Mouse (Mus musculus): ENCODE measurements around the gene Zkscan16. TPM values are rescaled to one million over a fixed set of nuclear protein-coding genes. Genes with fewer than 3 reads are reported as not detected.
A peak's percentile ranks its signal among the peaks of the same experiment; 100 is the strongest.

Gene Zkscan16
- polyA plus RNA-seq, 1 experiment from 2014 or later: 0.84 TPM

GRCm38 (mm10) chr4:58934746-58935476, 8.5 kb upstream of the Zkscan16 start:
- Histone ChIP-seq H3K4me2 (ENCODE audit: low read depth, low read length) (0 out of 2 replicates have a peak overlapping the region, but pooled peaks have one; percentile 23), H3K27ac (ENCODE audit: low read length) (no peak overlapping the region), H3K9me3 (replicated peaks; ENCODE audit: control insufficient read depth, low read length) (no peaks in the 10 kb centered on the region), H3K27me3 (ENCODE audit: control insufficient read depth, insufficient read depth, low read length) (no peaks in the 10 kb centered on the region), H3K9ac (ENCODE audit: low read length) (no peak overlapping the region), H3K4me1 (ENCODE audit: control insufficient read depth, insufficient read depth, low read length) (no peaks in the 10 kb centered on the region), H3K36me3 (ENCODE audit: control insufficient read depth, insufficient read depth, low read length) (no peaks in the 10 kb centered on the region), H3K4me3 (replicated peaks; ENCODE audit: low read length) (no peak overlapping the region)
- 27% methylated on average over 15 of the region's 15 CpGs for WGBS
- peak; percentile 76 for ATAC-seq (ENCODE audit: insufficient read depth, low FRiP score)

- Histone ChIP-seq H3K4me1 (ENCODE audit: control insufficient read depth, insufficient read depth, low read length) (no peaks in the 10 kb centered on the region), H3K9me3 (replicated peaks; ENCODE audit: control insufficient read depth, low read length) (no peaks in the 10 kb centered on the region), H3K4me2 (ENCODE audit: low read depth, low read length) (no peak overlapping the region), H3K4me3 (replicated peaks; ENCODE audit: low read length) (no peak overlapping the region), H3K9ac (ENCODE audit: low read length) (no peak overlapping the region), H3K27ac (ENCODE audit: low read length) (no peak overlapping the region), H3K27me3 (ENCODE audit: control insufficient read depth, insufficient read depth, low read length) (no peaks in the 10 kb centered on the region), H3K36me3 (ENCODE audit: control insufficient read depth, insufficient read depth, low read length) (no peaks in the 10 kb centered on the region)
- 60% methylated on average over 3 of the region's 3 CpGs for WGBS
- no peak for ATAC-seq (ENCODE audit: insufficient read depth, low FRiP score)
These were observed 7.6 kb upstream of the Zkscan16 start for GRCm38 (mm10) chr4:58935846-58936245.

GRCm38 (mm10) chr4:58941638-58942037, 1.8 kb upstream of the Zkscan16 start:
- Histone ChIP-seq H3K27me3 (ENCODE audit: control insufficient read depth, insufficient read depth, low read length) (no peaks in the 10 kb centered on the region), H3K36me3 (ENCODE audit: control insufficient read depth, insufficient read depth, low read length) (no peaks in the 10 kb centered on the region), H3K4me1 (ENCODE audit: control insufficient read depth, insufficient read depth, low read length) (no peaks in the 10 kb centered on the region; the same call in 1 of the 2 replicates), H3K4me3 (replicated peaks; ENCODE audit: low read length) (no peak overlapping the region), H3K27ac (ENCODE audit: low read length) (no peak overlapping the region), H3K4me2 (ENCODE audit: low read depth, low read length) (no peak overlapping the region), H3K9me3 (replicated peaks; ENCODE audit: control insufficient read depth, low read length) (no peaks in the 10 kb centered on the region), H3K9ac (ENCODE audit: low read length) (no peak overlapping the region)
- ATAC-seq (ENCODE audit: insufficient read depth, low FRiP score): no peak

- Histone ChIP-seq H3K27ac (ENCODE audit: low read length) (no peak overlapping the region), H3K4me2 (ENCODE audit: low read depth, low read length) (peak overlapping the region; percentile 88), H3K4me1 (ENCODE audit: control insufficient read depth, insufficient read depth, low read length) (no peaks in the 10 kb centered on the region; the same call in 1 of the 2 replicates), H3K36me3 (ENCODE audit: control insufficient read depth, insufficient read depth, low read length) (no peaks in the 10 kb centered on the region), H3K27me3 (ENCODE audit: control insufficient read depth, insufficient read depth, low read length) (no peaks in the 10 kb centered on the region), H3K4me3 (replicated peaks; ENCODE audit: low read length) (peak overlapping the region; percentile 77), H3K9me3 (replicated peaks; ENCODE audit: control insufficient read depth, low read length) (no peaks in the 10 kb centered on the region), H3K9ac (ENCODE audit: low read length) (peak overlapping the region; percentile 77)
- 75% methylated on average over 4 of the region's 4 CpGs for WGBS
- no peak for ATAC-seq (ENCODE audit: insufficient read depth, low FRiP score)
These were observed 486 bp upstream of the Zkscan16 start for GRCm38 (mm10) chr4:58942942-58943341.

- Histone ChIP-seq H3K4me2 (ENCODE audit: low read depth, low read length) (peak overlapping the region; percentile 88), H3K9me3 (replicated peaks; ENCODE audit: control insufficient read depth, low read length) (no peaks in the 10 kb centered on the region), H3K9ac (ENCODE audit: low read length) (peak overlapping the region; percentile 77), H3K27me3 (ENCODE audit: control insufficient read depth, insufficient read depth, low read length) (no peaks in the 10 kb centered on the region), H3K4me1 (ENCODE audit: control insufficient read depth, insufficient read depth, low read length) (no peaks in the 10 kb centered on the region; the same call in 1 of the 2 replicates), H3K4me3 (replicated peaks; ENCODE audit: low read length) (peak overlapping the region; percentile 77), H3K36me3 (ENCODE audit: control insufficient read depth, insufficient read depth, low read length) (no peaks in the 10 kb centered on the region), H3K27ac (ENCODE audit: low read length) (no peak overlapping the region)
- 14% methylated on average over 6 of the region's 6 CpGs for WGBS
- no peak for ATAC-seq (ENCODE audit: insufficient read depth, low FRiP score)
These were observed 752 bp downstream of the Zkscan16 start for GRCm38 (mm10) chr4:58944206-58944553.

- no peak overlapping the region for H3K4me2 ChIP-seq (ENCODE audit: low read depth, low read length)
- no peaks in the 10 kb centered on the region for H3K27me3 ChIP-seq (ENCODE audit: control insufficient read depth, insufficient read depth, low read length)
- no peaks in the 10 kb centered on the region; the same call in 1 of the 2 replicates for H3K4me1 ChIP-seq (ENCODE audit: control insufficient read depth, insufficient read depth, low read length)
- no peaks in the 10 kb centered on the region for H3K36me3 ChIP-seq (ENCODE audit: control insufficient read depth, insufficient read depth, low read length)
- 64% methylated on average over 5 of the region's 5 CpGs for whole genome bisulfite sequencing
- no peak for ATAC-seq (ENCODE audit: insufficient read depth, low FRiP score)
- no peak overlapping the region for H3K9ac ChIP-seq (ENCODE audit: low read length)
- no peaks in the 10 kb centered on the region for H3K9me3 ChIP-seq (replicated peaks; ENCODE audit: control insufficient read depth, low read length)
- no peak overlapping the region for H3K27ac ChIP-seq (ENCODE audit: low read length)
- no peak overlapping the region for H3K4me3 ChIP-seq (replicated peaks; ENCODE audit: low read length)
These were observed 1.3 kb downstream of the Zkscan16 start for GRCm38 (mm10) chr4:58944695-58945094.

GRCm38 (mm10) chr4:58948391-58948790, 5.0 kb downstream of the Zkscan16 start:
- 79% methylated on average over 4 of the region's 4 CpGs for WGBS

GRCm38 (mm10) chr4:58952630-58953029, 9.2 kb downstream of the Zkscan16 start:
- Histone ChIP-seq H3K27ac (ENCODE audit: low read length) (no peak overlapping the region), H3K36me3 (ENCODE audit: control insufficient read depth, insufficient read depth, low read length) (no peaks in the 10 kb centered on the region), H3K4me3 (replicated peaks; ENCODE audit: low read length) (no peak overlapping the region), H3K9me3 (replicated peaks; ENCODE audit: control insufficient read depth, low read length) (no peaks in the 10 kb centered on the region), H3K4me1 (ENCODE audit: control insufficient read depth, insufficient read depth, low read length) (no peaks in the 10 kb centered on the region), H3K9ac (ENCODE audit: low read length) (no peak overlapping the region), H3K27me3 (ENCODE audit: control insufficient read depth, insufficient read depth, low read length) (no peaks in the 10 kb centered on the region), H3K4me2 (ENCODE audit: low read depth, low read length) (no peak overlapping the region)
- 89% methylated on average over 11 of the region's 11 CpGs for WGBS
- ATAC-seq (ENCODE audit: insufficient read depth, low FRiP score): no peak

More at GRCm38 (mm10) chr4:58948391-58948790, 5.0 kb downstream of the Zkscan16 start:
- Histone ChIP-seq H3K9me3 (replicated peaks; ENCODE audit: control insufficient read depth, low read length) (no peaks in the 10 kb centered on the region), H3K4me2 (ENCODE audit: low read depth, low read length) (no peak overlapping the region), H3K36me3 (ENCODE audit: control insufficient read depth, insufficient read depth, low read length) (no peaks in the 10 kb centered on the region), H3K27ac (ENCODE audit: low read length) (no peak overlapping the region), H3K9ac (ENCODE audit: low read length) (no peak overlapping the region), H3K27me3 (ENCODE audit: control insufficient read depth, insufficient read depth, low read length) (no peaks in the 10 kb centered on the region), H3K4me1 (ENCODE audit: control insufficient read depth, insufficient read depth, low read length) (no peaks in the 10 kb centered on the region; the same call in 1 of the 2 replicates), H3K4me3 (replicated peaks; ENCODE audit: low read length) (no peak overlapping the region)
- no peak for ATAC-seq (ENCODE audit: insufficient read depth, low FRiP score)

GRCm38 (mm10) chr4:58961719-58962118, 18.3 kb downstream of the Zkscan16 start:
- 91% methylated on average over 15 of the region's 15 CpGs for WGBS

More at GRCm38 (mm10) chr4:58961719-58962118, 18.3 kb downstream of the Zkscan16 start:
- H3K27me3 ChIP-seq (ENCODE audit: control insufficient read depth, insufficient read depth, low read length): no peaks in the 10 kb centered on the region
- no peaks in the 10 kb centered on the region for H3K36me3 ChIP-seq (ENCODE audit: control insufficient read depth, insufficient read depth, low read length)
- no peak for ATAC-seq (ENCODE audit: insufficient read depth, low FRiP score)
- H3K4me2 ChIP-seq (ENCODE audit: low read depth, low read length): no peak overlapping the region
- H3K9me3 ChIP-seq (replicated peaks; ENCODE audit: control insufficient read depth, low read length): no peaks in the 10 kb centered on the region
- H3K4me3 ChIP-seq (replicated peaks; ENCODE audit: low read length): no peak overlapping the region
- no peak overlapping the region for H3K9ac ChIP-seq (ENCODE audit: low read length)
- no peaks in the 10 kb centered on the region for H3K4me1 ChIP-seq (ENCODE audit: control insufficient read depth, insufficient read depth, low read length)
- no peak overlapping the region for H3K27ac ChIP-seq (ENCODE audit: low read length)
